Mouse (Mus musculus): ENCODE measurements around the gene Vmn1r233. TPM values are rescaled to one million over a fixed set of nuclear protein-coding genes. Genes with fewer than 3 reads are reported as not detected.

Gene Vmn1r233
- not detected in 2 replicates for total RNA-seq (2014; fragmentation: Nextera tagmentation)
- total RNA-seq (2017), result 0.05 and 0.12 TPM in 2 replicates
- polyA plus RNA-seq (2012), result not detected in 2 replicates

- H3K4me3 ChIP-seq (ENCODE audit: low read depth, low read length), result no peak within 1 kb of the TSS
- H3K36me3 ChIP-seq (replicated peaks), result no peaks in the 10 kb centered on the region
- peaks cover 3% of the 10 kb centered on the region; the same call in 1 of the 2 replicates for H3K27me3 ChIP-seq (ENCODE audit: insufficient read depth, low read length)
- DNase-seq (ENCODE audit: low spot score) (no peak), ATAC-seq (ENCODE audit: extremely low read depth, insufficient number of reproducible peaks, low FRiP score, poor library complexity, severe bottlenecking) (no peak)
- no peaks in the 10 kb centered on the region for H3K9me3 ChIP-seq (replicated peaks)
- H3K4me1 ChIP-seq (ENCODE audit: insufficient read depth, low read depth, low read length), result no peaks in the 10 kb centered on the region
- no peak for TF ChIP-seq CTCF (IDR thresholded peaks at IDR 0.05; ENCODE audit: low read depth, low read length)
- TF ChIP-seq GATA2 (IDR thresholded peaks at IDR 0.05; ENCODE audit: borderline replicate concordance, low read depth, low read length), result no peak
- no peak for TF ChIP-seq TAL1 (conservative IDR thresholded peaks at IDR 0.05; ENCODE audit: low read depth, low read length)
- no peak for TF ChIP-seq POLR2AphosphoS5 (IDR thresholded peaks at IDR 0.05; ENCODE audit: insufficient replicate concordance, low read depth, low read length)
- TF ChIP-seq GATA1 (IDR thresholded peaks at IDR 0.05; ENCODE audit: borderline replicate concordance, low read length), result no peak
Measured at GRCm38 (mm10) chr17:20996364-20996763, at the start of gene Vmn1r233. Vmn1r233 (minus strand) TSS chr17:20996464.

GRCm38 (mm10) chr17:21018410-21019080 lies 22.3 kb upstream of the Vmn1r233 start:
- DNase-seq (ENCODE audit: low spot score) (peak; percentile 8), ATAC-seq (ENCODE audit: extremely low read depth, insufficient number of reproducible peaks, low FRiP score, poor library complexity, severe bottlenecking) (peak; percentile 85)
- Histone ChIP-seq H3K36me3 (replicated peaks) (peaks cover 60% of the 10 kb centered on the region), H3K4me3 (ENCODE audit: low read depth, low read length) (no peak overlapping the region; the same call in 1 of the 2 replicates), H3K27me3 (ENCODE audit: insufficient read depth, low read length) (no peaks in the 10 kb centered on the region), H3K4me1 (ENCODE audit: insufficient read depth, low read depth, low read length) (peaks cover 34% of the 10 kb centered on the region), H3K9me3 (replicated peaks) (no peaks in the 10 kb centered on the region)
- TF ChIP-seq GATA1 (IDR thresholded peaks at IDR 0.05; ENCODE audit: borderline replicate concordance, low read length), result no peak
- TF ChIP-seq TAL1 (conservative IDR thresholded peaks at IDR 0.05; ENCODE audit: low read depth, low read length), result peak; percentile 36
- no peak for TF ChIP-seq CTCF (IDR thresholded peaks at IDR 0.05; ENCODE audit: low read depth, low read length)
- no peak for TF ChIP-seq GATA2 (IDR thresholded peaks at IDR 0.05; ENCODE audit: borderline replicate concordance, low read depth, low read length)
- no peak for TF ChIP-seq POLR2AphosphoS5 (IDR thresholded peaks at IDR 0.05; ENCODE audit: insufficient replicate concordance, low read depth, low read length)

DNA sequence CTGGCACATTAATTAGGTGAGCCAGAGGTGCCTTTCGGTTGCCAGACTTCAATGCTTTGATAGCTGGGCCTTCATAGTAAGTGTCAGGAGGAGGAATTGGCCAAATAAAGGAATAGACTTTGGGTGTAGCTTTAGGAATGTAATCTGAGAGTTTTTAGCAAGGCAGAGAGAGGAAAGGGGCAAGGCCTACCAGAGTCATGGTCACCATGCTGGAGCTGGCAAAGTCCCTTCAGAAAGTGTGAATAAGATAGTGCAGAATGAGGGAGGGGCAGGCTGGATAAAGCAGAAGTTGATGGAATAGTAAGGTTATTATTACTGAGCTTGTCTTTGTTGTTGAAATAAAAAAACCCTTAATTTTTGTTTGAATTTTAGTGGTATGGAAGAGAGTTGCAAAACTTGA lies 13.5 kb upstream of the Vmn1r233 start:
- no peak for ATAC-seq (ENCODE audit: extremely low read depth, insufficient number of reproducible peaks, low FRiP score, poor library complexity, severe bottlenecking)

GRCm38 (mm10) chr17:21008382-21009331 lies 12.4 kb upstream of the Vmn1r233 start, which contains the start of gene Zfp160:
Zfp160 (plus strand) TSS chr17:21008903.
- DNase-seq (ENCODE audit: low spot score) (peak; percentile 51), ATAC-seq (ENCODE audit: extremely low read depth, insufficient number of reproducible peaks, low FRiP score, poor library complexity, severe bottlenecking) (peak; percentile 98)
- TF ChIP-seq GATA2 (IDR thresholded peaks at IDR 0.05; ENCODE audit: borderline replicate concordance, low read depth, low read length) (no peak), POLR2AphosphoS5 (IDR thresholded peaks at IDR 0.05; ENCODE audit: insufficient replicate concordance, low read depth, low read length) (no peak), TAL1 (conservative IDR thresholded peaks at IDR 0.05; ENCODE audit: low read depth, low read length) (no peak), CTCF (IDR thresholded peaks at IDR 0.05; ENCODE audit: low read depth, low read length) (no peak), GATA1 (IDR thresholded peaks at IDR 0.05; ENCODE audit: borderline replicate concordance, low read length) (no peak)
- Histone ChIP-seq H3K27me3 (ENCODE audit: insufficient read depth, low read length) (no peaks in the 10 kb centered on the region), H3K4me1 (ENCODE audit: insufficient read depth, low read depth, low read length) (peaks cover 26% of the 10 kb centered on the region), H3K9me3 (replicated peaks) (no peaks in the 10 kb centered on the region), H3K36me3 (replicated peaks) (peaks cover 29% of the 10 kb centered on the region), H3K4me3 (ENCODE audit: low read depth, low read length) (peak within 1 kb of the TSS; percentile 85)

More for the DNA sequence above, 13.5 kb upstream of the Vmn1r233 start:
- Histone ChIP-seq H3K4me3 (ENCODE audit: low read depth, low read length) (peak overlapping the region; percentile 85), H3K27me3 (ENCODE audit: insufficient read depth, low read length) (no peaks in the 10 kb centered on the region), H3K36me3 (replicated peaks) (peaks cover 29% of the 10 kb centered on the region), H3K9me3 (replicated peaks) (no peaks in the 10 kb centered on the region), H3K4me1 (ENCODE audit: insufficient read depth, low read depth, low read length) (peaks cover 26% of the 10 kb centered on the region)
- TF ChIP-seq GATA2 (IDR thresholded peaks at IDR 0.05; ENCODE audit: borderline replicate concordance, low read depth, low read length) (no peak), POLR2AphosphoS5 (IDR thresholded peaks at IDR 0.05; ENCODE audit: insufficient replicate concordance, low read depth, low read length) (no peak)
- no peak for DNase-seq (ENCODE audit: low spot score)

GRCm38 (mm10) chr17:20993716-20994115 lies 2.5 kb downstream of the Vmn1r233 start:
- Histone ChIP-seq H3K4me3 (ENCODE audit: low read depth, low read length) (no peak overlapping the region), H3K36me3 (replicated peaks) (no peaks in the 10 kb centered on the region), H3K4me1 (ENCODE audit: insufficient read depth, low read depth, low read length) (no peaks in the 10 kb centered on the region), H3K9me3 (replicated peaks) (no peaks in the 10 kb centered on the region), H3K27me3 (ENCODE audit: insufficient read depth, low read length) (peaks cover 3% of the 10 kb centered on the region; the same call in 1 of the 2 replicates)
- no peak for DNase-seq (ENCODE audit: low spot score)
- TF ChIP-seq CTCF (IDR thresholded peaks at IDR 0.05; ENCODE audit: low read depth, low read length) (no peak), POLR2AphosphoS5 (IDR thresholded peaks at IDR 0.05; ENCODE audit: insufficient replicate concordance, low read depth, low read length) (no peak), TAL1 (conservative IDR thresholded peaks at IDR 0.05; ENCODE audit: low read depth, low read length) (no peak), GATA1 (IDR thresholded peaks at IDR 0.05; ENCODE audit: borderline replicate concordance, low read length) (no peak), GATA2 (IDR thresholded peaks at IDR 0.05; ENCODE audit: borderline replicate concordance, low read depth, low read length) (no peak)
- no peak for ATAC-seq (ENCODE audit: extremely low read depth, insufficient number of reproducible peaks, low FRiP score, poor library complexity, severe bottlenecking)

- ATAC-seq (ENCODE audit: extremely low read depth, insufficient number of reproducible peaks, low FRiP score, poor library complexity, severe bottlenecking) (no peak), DNase-seq (ENCODE audit: low spot score) (no peak)
- H3K36me3 ChIP-seq (replicated peaks), result peaks cover 80% of the 10 kb centered on the region
- no peaks in the 10 kb centered on the region for H3K27me3 ChIP-seq (ENCODE audit: insufficient read depth, low read length)
- H3K4me3 ChIP-seq (ENCODE audit: low read depth, low read length), result no peak overlapping the region
- H3K4me1 ChIP-seq (ENCODE audit: insufficient read depth, low read depth, low read length), result no peaks in the 10 kb centered on the region
- no peaks in the 10 kb centered on the region for H3K9me3 ChIP-seq (replicated peaks)
- TF ChIP-seq GATA2 (IDR thresholded peaks at IDR 0.05; ENCODE audit: borderline replicate concordance, low read depth, low read length), result no peak
- no peak for TF ChIP-seq CTCF (IDR thresholded peaks at IDR 0.05; ENCODE audit: low read depth, low read length)
- TF ChIP-seq GATA1 (IDR thresholded peaks at IDR 0.05; ENCODE audit: borderline replicate concordance, low read length), result no peak
- TF ChIP-seq TAL1 (conservative IDR thresholded peaks at IDR 0.05; ENCODE audit: low read depth, low read length), result no peak
- TF ChIP-seq POLR2AphosphoS5 (IDR thresholded peaks at IDR 0.05; ENCODE audit: insufficient replicate concordance, low read depth, low read length), result no peak
Measured at GRCm38 (mm10) chr17:20966681-20967080, 29.6 kb downstream of the Vmn1r233 start.
